Mouse (Mus musculus) layer of hippocampus, adult 9-11 months (tissue): ENCODE measurements around the gene Inpp5a.

Experiments used
- DNase-seq: peaks from one replicate; pipeline ENCODE4 v3.0.0; 2022

The Inpp5a gene

DNA sequence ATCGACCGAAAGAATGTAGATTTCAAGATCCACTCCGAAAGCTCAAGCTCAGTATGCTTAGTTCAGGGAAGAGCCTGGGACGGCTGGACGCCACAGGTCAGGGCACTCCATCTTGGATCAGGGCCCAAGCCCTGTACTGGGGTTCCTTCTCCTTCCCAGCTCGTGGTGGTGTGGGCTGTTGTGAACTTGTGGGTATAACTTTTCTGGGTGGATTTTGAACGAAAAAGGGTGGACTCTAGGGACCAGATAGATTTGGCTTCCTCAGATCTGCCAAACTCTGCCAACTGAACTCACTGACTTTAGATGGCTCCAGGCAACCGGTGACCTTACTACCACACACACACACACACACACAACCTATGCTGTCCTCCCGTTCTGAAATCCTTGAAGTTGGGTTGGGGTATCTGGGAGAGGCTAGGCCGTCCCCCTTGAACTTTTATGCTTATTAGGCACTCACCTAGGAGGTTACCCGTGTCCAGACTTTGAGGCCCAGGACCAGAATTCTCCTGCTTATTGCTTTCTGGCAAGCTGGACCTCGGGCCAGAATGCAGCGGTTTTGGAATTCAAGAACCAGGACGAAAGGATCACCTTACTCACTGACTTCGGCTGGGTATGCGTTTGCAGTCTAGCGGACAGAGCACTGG is 194.3 kb downstream of the Inpp5a start:
- DNase-seq: no peak

DNA sequence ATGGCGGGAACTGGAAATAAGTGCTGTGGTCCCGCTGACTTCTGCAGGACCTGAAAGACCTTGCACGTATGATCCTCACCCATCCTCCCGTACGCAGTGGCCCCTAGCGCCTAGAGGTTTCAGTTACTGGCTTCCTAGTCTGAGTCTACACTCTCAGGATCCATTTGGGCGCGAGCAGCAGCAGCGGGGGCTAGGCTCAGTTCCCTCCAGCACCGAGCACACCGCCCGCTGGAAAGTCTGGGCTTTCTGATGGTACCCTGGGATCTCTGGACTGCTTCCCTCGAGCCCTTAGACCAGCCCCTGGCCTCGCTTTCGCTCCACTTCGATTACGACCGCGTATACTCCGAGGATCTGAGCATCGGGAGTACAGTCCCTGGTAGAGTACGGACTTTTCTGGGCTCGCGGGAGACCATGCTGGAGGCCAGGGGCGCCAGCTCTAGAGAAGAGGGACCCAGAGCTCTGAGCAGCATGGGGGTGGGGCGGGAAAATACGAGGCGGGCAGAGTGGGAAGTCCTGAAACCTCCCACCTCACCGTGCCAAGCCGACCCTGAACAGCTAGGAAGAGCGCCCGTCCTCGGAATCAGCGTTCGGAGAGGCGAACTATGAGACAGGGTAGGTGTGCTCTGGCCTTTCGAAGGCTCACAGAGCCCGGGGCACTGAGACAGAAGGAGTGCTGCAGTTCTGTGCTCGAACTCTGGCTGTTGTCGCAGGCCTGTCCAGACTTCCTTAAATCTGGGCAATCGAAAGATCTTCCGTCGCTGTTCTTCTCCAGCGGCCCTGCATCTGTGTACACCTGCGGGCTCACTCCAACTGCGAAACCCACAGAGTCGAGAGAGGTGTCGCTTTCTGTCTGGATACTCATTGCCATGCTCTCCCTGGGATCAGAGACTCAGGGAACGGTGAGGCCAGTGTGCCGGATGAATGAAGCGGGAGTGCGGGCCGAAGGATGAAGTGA is 195.6 kb downstream of the Inpp5a start:
- no peak for DNase-seq

DNA sequence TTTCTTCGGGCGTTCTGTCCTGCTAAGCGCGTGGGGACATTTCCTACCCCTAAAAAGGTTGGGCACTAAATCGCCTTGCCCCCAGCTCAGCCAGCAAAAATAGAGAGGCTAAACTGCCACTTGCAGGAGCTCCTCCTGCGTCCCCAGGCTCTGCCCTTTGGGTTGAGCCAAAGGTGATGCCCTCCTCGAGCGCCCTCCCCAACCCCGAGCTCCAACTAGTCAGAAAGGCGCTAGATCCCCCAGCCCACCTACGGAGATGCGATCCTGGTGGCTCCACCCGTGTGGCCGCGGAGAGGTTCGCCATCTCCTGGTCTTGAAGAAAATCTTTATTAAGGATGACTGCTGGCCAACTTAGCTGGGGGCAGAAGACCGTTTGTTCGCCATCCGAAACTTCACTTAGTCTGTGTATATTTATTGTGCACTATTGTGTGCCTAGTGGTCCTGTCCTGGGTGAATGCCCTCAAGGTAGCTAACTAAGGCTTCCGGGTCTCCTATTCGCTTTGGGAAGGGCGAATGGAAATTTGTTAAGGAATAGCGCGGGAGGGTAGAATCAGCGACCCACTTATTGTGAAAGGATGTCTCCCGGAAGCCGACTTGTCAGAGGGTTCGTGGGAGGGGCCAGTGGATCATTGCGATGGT is 196.4 kb downstream of the Inpp5a start:
- no peak for DNase-seq

DNA sequence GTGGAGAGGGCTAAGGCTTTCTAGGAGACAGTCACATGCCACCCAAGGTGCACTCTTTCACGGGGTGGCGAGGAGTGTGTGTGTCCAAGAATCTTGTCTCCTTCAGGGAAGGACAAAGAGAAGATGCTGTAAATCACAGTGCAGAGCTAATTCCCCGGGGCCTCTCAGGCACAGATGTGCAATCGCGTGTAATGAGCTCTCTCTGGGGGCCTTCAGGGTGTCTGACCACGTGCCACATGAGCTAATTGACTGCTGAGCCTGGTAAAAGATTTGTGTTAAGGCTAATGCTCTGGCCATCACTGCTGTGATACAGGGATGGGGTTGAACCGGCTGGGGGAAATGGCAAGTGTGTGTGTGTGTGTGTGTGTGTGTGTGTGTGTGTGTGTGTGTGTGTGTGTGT is 199.0 kb downstream of the Inpp5a start:
- DNase-seq: no peak

DNA sequence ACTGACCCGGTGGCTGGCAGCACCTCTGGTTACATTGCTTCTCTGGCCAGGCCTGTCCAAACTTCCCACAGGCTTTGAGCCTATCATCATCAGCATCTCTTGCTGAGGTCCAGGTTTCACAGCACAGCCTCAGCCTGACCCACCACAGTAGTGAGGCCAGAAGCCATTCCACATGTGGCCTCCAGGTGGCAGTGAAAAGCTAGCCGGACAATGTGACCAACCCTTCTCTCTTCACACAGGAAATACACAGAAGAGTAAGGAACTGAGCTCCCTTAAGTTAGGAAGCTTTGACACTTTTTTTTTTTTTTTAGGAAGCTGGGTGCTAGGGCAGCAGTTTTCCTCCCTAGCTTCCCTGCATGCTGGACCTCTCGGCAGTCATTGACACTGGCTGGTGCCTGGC is 201.4 kb downstream of the Inpp5a start:
- DNase-seq: no peak

DNA sequence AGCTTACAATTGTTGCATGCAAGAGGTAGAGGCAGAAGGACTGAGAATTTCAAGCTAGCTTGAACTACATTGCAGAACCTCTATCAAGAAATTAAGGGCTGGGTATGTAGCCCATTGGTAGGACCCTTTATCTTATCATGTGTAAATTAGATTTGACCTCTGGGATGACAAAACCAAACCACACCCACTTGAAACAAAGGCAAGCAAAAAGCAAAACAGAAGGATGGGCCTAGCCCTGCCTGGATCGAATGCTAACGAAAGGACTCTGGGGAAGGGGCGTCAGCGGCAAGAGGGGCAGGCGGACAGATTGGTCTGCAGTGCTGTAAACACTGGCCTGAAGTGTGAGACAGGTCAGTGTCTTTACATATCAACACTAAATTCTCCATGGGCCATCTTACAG is 202.4 kb downstream of the Inpp5a start:
- DNase-seq: no peak

DNA sequence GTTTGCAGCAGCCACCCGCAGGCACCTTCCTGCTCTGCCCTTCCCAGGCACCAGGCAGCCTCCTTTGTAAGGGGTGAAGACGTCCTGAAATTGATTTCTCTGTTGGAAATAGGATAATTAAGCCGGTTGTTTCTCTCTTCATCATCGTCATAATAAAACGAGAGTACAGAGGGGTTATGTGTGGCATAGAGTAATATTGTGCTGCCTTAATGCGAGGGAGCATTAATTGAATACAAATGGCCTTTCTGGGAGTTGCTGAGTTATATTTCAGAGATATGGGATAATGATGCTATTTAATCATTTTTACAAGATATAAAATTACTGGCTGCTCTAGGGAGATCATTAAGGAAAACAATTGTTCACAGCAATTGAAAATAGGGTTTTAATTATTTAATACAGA is 206.4 kb downstream of the Inpp5a start:
- DNase-seq: no peak

DNA sequence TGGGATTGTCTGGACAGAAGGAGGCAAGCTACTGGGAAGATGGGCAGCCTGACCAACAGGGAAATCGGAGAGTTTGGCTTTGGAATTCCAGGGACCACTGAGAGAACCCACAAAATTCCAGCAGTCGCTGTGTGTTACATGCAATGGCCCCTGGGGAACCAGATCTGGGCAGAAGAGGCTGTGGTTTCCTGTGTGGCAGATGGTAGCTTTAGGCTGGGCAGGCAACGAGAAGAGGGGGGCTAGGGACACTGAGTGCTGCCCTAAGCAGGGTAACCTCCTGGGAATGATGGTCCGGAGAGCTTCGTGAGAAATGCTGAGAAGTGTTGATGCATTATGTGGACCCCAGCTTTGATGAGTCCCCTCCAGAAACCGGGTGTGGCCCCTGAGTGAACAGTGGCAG is 207.0 kb downstream of the Inpp5a start:
- DNase-seq: no peak

DNA sequence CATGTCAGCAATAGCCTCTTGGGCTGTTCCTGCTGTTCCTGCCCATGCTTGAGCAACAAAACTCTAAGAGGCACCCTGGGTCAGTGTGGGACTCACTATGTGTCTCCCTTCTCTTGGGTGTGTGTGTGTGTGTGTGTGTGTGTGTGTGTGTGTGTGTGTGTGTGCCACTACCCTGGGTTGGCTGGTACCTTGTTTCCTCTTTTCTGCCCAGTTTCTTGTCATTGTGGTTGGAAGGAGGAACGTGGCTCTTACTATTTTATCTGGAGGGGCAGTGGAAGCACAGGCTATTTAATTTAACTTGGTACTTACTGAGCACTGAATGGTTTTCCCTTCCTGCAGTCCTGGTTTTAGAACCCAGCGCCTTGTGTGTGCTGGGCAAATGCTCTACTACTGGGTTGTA is 221.4 kb downstream of the Inpp5a start:
- no peak for DNase-seq

DNA sequence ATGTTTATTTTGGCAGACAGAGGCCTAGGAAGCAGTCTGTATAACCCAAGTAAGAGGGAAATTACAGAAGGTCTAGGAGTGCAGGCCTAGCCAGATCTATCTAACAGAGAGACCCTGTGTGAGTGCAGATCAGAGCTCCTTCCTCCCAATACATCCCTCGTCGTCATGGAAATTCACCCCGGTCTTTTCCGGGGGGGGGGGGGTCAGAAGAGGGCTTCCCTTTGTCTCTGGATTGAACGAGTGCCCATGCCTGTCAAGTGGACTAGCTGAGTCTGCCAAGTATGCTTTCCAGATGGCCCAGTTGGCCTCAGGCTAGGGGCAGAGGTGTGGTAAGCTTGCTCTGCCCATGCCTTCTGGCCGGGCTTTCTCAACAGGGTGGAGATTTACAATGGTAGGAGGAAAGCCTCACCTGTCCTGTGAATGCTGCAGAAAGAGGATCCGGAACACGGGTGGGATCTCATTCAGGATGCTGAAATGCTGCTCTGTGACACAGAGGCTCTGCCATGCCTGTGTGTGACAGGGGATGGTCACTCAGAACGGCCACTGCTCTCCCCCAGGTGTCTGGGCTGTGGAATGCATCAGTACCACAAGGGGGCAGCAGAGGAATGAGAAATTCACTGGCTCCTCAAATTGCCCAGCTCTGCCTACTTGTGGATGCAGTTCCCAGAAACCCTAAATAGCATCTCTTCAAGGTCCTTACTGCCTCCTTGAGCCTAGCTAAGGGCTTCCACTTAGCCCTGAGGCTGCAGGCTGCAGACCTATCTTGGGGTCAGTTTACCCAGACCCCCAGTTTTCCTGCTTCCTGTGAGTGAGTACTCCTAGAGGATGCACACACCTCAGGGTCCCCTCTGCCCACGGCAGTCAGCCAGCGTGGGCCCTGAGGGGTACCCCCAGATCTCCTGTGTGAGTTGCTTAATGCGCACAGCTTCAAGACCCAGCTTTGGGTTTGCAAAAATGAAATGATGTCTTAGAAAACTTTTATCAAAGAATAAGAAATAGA is 227.2 kb downstream of the Inpp5a start:
- peak; percentile 54 for DNase-seq

DNA sequence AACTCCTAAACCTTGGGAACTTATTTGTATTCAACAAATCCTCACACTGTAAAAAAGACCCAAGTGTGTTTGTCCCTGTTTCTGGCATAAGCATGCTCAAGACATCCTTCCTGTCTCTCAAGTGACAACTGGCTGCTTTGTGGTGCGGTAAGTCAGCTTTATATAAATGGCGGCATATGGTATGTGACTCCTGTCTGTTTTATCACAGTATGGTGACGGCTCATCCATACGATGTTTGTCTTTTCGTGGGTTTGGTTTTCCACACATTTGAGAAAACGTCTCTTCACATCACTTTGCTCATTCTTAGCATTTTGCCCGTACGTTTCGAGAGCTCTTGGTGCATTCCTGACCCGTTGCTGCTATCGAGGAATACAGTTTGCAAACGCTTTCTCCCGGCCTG is 233.7 kb downstream of the Inpp5a start:
- DNase-seq: no peak

DNA sequence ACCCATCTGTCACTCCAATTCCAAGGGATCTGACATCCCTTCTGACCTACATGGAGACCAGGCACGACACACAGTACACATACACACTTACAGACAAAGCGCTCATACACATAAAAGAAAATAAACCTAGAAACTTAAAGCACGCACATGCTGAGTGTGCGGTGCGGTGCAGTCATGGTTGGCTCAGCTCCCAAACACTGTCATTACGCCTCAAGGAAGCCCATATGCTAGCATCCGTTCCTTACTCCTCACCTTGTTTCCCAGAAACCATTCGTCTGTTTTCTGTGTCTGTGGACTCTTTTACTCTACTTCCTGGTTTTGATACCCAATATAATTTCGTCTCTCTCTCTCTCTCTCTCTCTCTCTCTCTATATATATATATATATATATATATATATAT is 236.2 kb downstream of the Inpp5a start:
- DNase-seq: no peak
